Mouse (Mus musculus) adrenal gland, postnatal 36 days (tissue): ENCODE results near the gene Med12l. TPM values are rescaled to one million over a fixed set of nuclear protein-coding genes. Genes with fewer than 3 reads are reported as not detected.

Experiments used
- DNase-seq, 2 experiments: peaks; one replicate each; pipeline ENCODE4 v3.0.0; 2021; ENCODE audit warnings: mixed read lengths in 1 of 2
- long read RNA-seq, 2 experiments: library from polyadenylated mRNA; stranded (forward); transcript quantifications; one replicate each; pipeline ENCODE4 v2.0.0; 2021; ENCODE audit warnings: borderline sequencing depth in 2 of 2
- total RNA-seq, 2 experiments: library from RNA; stranded (reverse); gene quantifications; 2 replicates each; pipeline ENCODE4 v1.2.3; 2021

Gene Med12l
- 10 to 100 TPM; 12.9 to 13.3 TPM for total RNA-seq
- long read RNA-seq, experiment 1, partial matches to known transcripts = 0 of 4 reads
- long read RNA-seq, experiment 1, other reads (novel, unspliced or antisense) = 4 of 4 reads
- long read RNA-seq, experiment 2, partial matches to known transcripts = 0 of 2 reads
- long read RNA-seq, experiment 2, other reads (novel, unspliced or antisense) = 2 of 2 reads

- DNase-seq = peak; percentile 83 to 87
Observed at GRCm38 (mm10) chr3:59005271-59005995, at the start of gene Med12l. Gene Med12l (plus strand): TSS chr3:59005825.

GRCm38 (mm10) chr3:58961166-58961565 lies 44.5 kb upstream of the Med12l start:
- no peak for DNase-seq

GRCm38 (mm10) chr3:58977413-58977812 lies 28.2 kb upstream of the Med12l start:
- DNase-seq = no peak

GRCm38 (mm10) chr3:58977906-58978622 lies 27.6 kb upstream of the Med12l start:
- DNase-seq = no peak

- no peak for DNase-seq
Observed at GRCm38 (mm10) chr3:58980579-58980978, 25.0 kb upstream of the Med12l start.

GRCm38 (mm10) chr3:58982896-58983837 lies 22.5 kb upstream of the Med12l start:
- peak; percentile 44 to 77 for DNase-seq

GRCm38 (mm10) chr3:58983838-58984598 lies 21.6 kb upstream of the Med12l start:
- no peak for DNase-seq

- DNase-seq = no peak
Observed at GRCm38 (mm10) chr3:58985816-58986215, 19.8 kb upstream of the Med12l start.

- DNase-seq = no peak
Observed at GRCm38 (mm10) chr3:58989374-58989773, 16.3 kb upstream of the Med12l start.

GRCm38 (mm10) chr3:58990556-58990955 lies 15.1 kb upstream of the Med12l start:
- DNase-seq = no peak

GRCm38 (mm10) chr3:58992122-58992521 lies 13.5 kb upstream of the Med12l start:
- no peak for DNase-seq

- DNase-seq = no peak
Observed at GRCm38 (mm10) chr3:58993619-58994018, 12.0 kb upstream of the Med12l start.

GRCm38 (mm10) chr3:59003756-59004155 lies 1.9 kb upstream of the Med12l start:
- no peak for DNase-seq

GRCm38 (mm10) chr3:59005996-59006730 lies 538 bp downstream of the Med12l start:
- peak; percentile 58 to 68 for DNase-seq

GRCm38 (mm10) chr3:59006731-59007441 lies 1.3 kb downstream of the Med12l start:
- peak; percentile 81 to 85 for DNase-seq

- peak; percentile 24 for DNase-seq
Observed at GRCm38 (mm10) chr3:59010276-59010675, 4.7 kb downstream of the Med12l start.

GRCm38 (mm10) chr3:59015698-59016412 lies 10.2 kb downstream of the Med12l start:
- DNase-seq = no peak

- no peak for DNase-seq
Observed at GRCm38 (mm10) chr3:59016501-59016900, 10.9 kb downstream of the Med12l start.

- no peak for DNase-seq
Observed at GRCm38 (mm10) chr3:59021236-59021635, 15.6 kb downstream of the Med12l start.
